Mouse (Mus musculus) MEL (cell line): ENCODE data around the gene Hsd17b14. TPM values are rescaled to one million over a fixed set of nuclear protein-coding genes. Genes with fewer than 3 reads are reported as not detected.
A peak's percentile ranks its signal among the peaks of the same experiment; 100 is the strongest.
"Not testable (repeated sequence)": the region's sequence is repeated elsewhere in the genome, so short reads cannot be mapped to it uniquely, and the experiment has no call there.

Experiments used
- DNase-seq: peaks from one replicate; pipeline ENCODE4 v3.0.0; 2011; ENCODE audit warnings: low read depth, low spot score
- H3K27ac ChIP-seq: 2 replicates; pipeline ENCODE4 v1.5.1; 2012; ENCODE audit warnings: low read depth, mild to moderate bottlenecking, control low read depth, low read length, moderate library complexity; ENCODE audit not compliant: control insufficient read depth
- H3K27me3 ChIP-seq, 2 experiments: fragments of 150-350 bp in 1 of 2; sonication (generic) in 1 of 2; 2 replicates each; pipeline ENCODE4 v1.6.1; 2012; ENCODE audit warnings: low read length in 2 of 2, mild to moderate bottlenecking in 2 of 2, improper control_type of control experiment in 1 of 2, moderate library complexity in 1 of 2; ENCODE audit not compliant: insufficient read depth in 2 of 2, control insufficient read depth in 1 of 2
- H3K36me3 ChIP-seq, 2 experiments: 2 replicates each; pipeline ENCODE4 v1.6.1; 2012 to 2014; ENCODE audit warnings: low read length in 2 of 2, improper control_type of control experiment in 1 of 2, inconsistent platforms in 1 of 2, mild to moderate bottlenecking in 1 of 2; ENCODE audit not compliant: insufficient read depth in 2 of 2, control insufficient read depth in 1 of 2
- H3K4me1 ChIP-seq, 2 experiments: fragments of 150-350 bp in 1 of 2; sonication (generic) in 1 of 2; 2 replicates each; pipeline ENCODE4 v1.6.1; 2012; ENCODE audit warnings: low read length in 2 of 2, improper control_type of control experiment in 1 of 2, mild to moderate bottlenecking in 1 of 2; ENCODE audit not compliant: insufficient read depth in 2 of 2, control insufficient read depth in 1 of 2
- H3K4me3 ChIP-seq, 2 experiments: fragments of 150-350 bp in 1 of 2; sonication (generic) in 1 of 2; 2 replicates each; pipeline ENCODE4 v1.5.1; 2012; ENCODE audit warnings: low read depth in 2 of 2, low read length in 2 of 2, mild to moderate bottlenecking in 2 of 2, moderate library complexity in 2 of 2, control low read depth in 1 of 2, improper control_type of control experiment in 1 of 2; ENCODE audit not compliant: control insufficient read depth in 1 of 2, insufficient read depth in 1 of 2
- H3K79me2 ChIP-seq: 2 replicates; pipeline ENCODE4 v1.6.1; 2012; ENCODE audit warnings: mild to moderate bottlenecking, low read length, moderate library complexity; ENCODE audit not compliant: control insufficient read depth, poor library complexity, insufficient read depth
- H3K9ac ChIP-seq: 2 replicates; pipeline ENCODE4 v1.6.1; 2012; ENCODE audit warnings: low read depth, mild to moderate bottlenecking, control low read depth, low read length, moderate library complexity; ENCODE audit not compliant: control insufficient read depth, poor library complexity, severe bottlenecking
- H3K9me3 ChIP-seq: fragments of 150-350 bp; sonication (generic); replicated peaks from 2 replicates; pipeline ENCODE4 v1.6.1; 2012; ENCODE audit warnings: mild to moderate bottlenecking, low read length, improper control_type of control experiment, moderate library complexity; ENCODE audit not compliant: insufficient read depth
- CHD2 ChIP-seq: IDR thresholded peaks from 2 replicates; pipeline ENCODE4 v1.6.1; 2011; ENCODE audit warnings: low read length, improper control_type of control experiment
- ELF1 ChIP-seq: IDR thresholded peaks from 2 replicates; pipeline ENCODE4 v1.6.1; 2014; ENCODE audit warnings: low read depth, mild to moderate bottlenecking, inconsistent platforms, low read length, improper control_type of control experiment, moderate library complexity
- EP300 ChIP-seq, 2 experiments: IDR thresholded peaks; 2 replicates each; pipeline ENCODE4 v1.6.1; 2011; ENCODE audit warnings: improper control_type of control experiment in 2 of 2, low read length in 2 of 2, low read depth in 1 of 2, mild to moderate bottlenecking in 1 of 2
- MXI1 ChIP-seq: IDR thresholded peaks from 2 replicates; pipeline ENCODE4 v1.6.1; 2011; ENCODE audit warnings: mild to moderate bottlenecking, low read depth, low read length, improper control_type of control experiment
- MYB ChIP-seq: IDR thresholded peaks from 2 replicates; pipeline ENCODE4 v1.6.1; 2011; ENCODE audit warnings: mild to moderate bottlenecking, low read depth, low read length, improper control_type of control experiment
- MYC ChIP-seq: IDR thresholded peaks from 2 replicates; pipeline ENCODE4 v1.6.1; 2011; ENCODE audit warnings: low read depth, mild to moderate bottlenecking, low read length, improper control_type of control experiment, moderate library complexity
- SIN3A ChIP-seq: IDR thresholded peaks from 2 replicates; pipeline ENCODE4 v1.6.1; 2012; ENCODE audit warnings: low read length, improper control_type of control experiment, inconsistent platforms
- TBP ChIP-seq: IDR thresholded peaks from 2 replicates; pipeline ENCODE4 v1.8.0; 2011; ENCODE audit warnings: low read depth, low read length, improper control_type of control experiment
- TCF12 ChIP-seq: IDR thresholded peaks from 2 replicates; pipeline ENCODE4 v1.6.1; 2014; ENCODE audit warnings: low read depth, mild to moderate bottlenecking, inconsistent platforms, low read length, improper control_type of control experiment, moderate library complexity
- ZKSCAN1 ChIP-seq: IDR thresholded peaks from 2 replicates; pipeline ENCODE4 v1.6.1; 2012; ENCODE audit warnings: low read depth, mild to moderate bottlenecking, inconsistent platforms, low read length, improper control_type of control experiment, moderate library complexity
- ZNF384 ChIP-seq: IDR thresholded peaks from 2 replicates; pipeline ENCODE4 v1.6.1; 2012; ENCODE audit warnings: low read depth, mild to moderate bottlenecking, inconsistent platforms, low read length, improper control_type of control experiment
- polyA plus RNA-seq, 2 experiments: library from polyadenylated mRNA; stranded (reverse) in 1 of 2; unstranded in 1 of 2; fragments of >175 nt in 1 of 2; fragments of >200 nt in 1 of 2; gene quantifications; 2 replicates each; pipeline versions ENCODE4 v1.2.1 to v1.2.4; 2012; ENCODE audit warnings: low replicate concordance in 2 of 2, low read depth in 1 of 2; ENCODE audit not compliant: insufficient read length in 2 of 2, insufficient read depth in 1 of 2, missing spikeins in 1 of 2
- total RNA-seq: library from RNA; depleted of rRNA; stranded (reverse); fragments of 300-350 nt; gene quantifications from 2 replicates; pipeline ENCODE4 v1.2.3, GENCODE M21; 2012

Gene Hsd17b14
- total and polyA plus RNA-seq, 3 experiments: 2.0 to 9.3 TPM; not detected in 1

GRCm38 (mm10) chr7:45526474-45527120, 28.1 kb upstream of the Hsd17b14 start (continued):
- peak; percentile 88 for TF ChIP-seq ZNF384
- no peak for TF ChIP-seq CHD2
- TF ChIP-seq ZKSCAN1: no peak
- TF ChIP-seq MYB: no peak
- TF ChIP-seq MXI1: no peak; the same call in 1 of the 2 replicates
- TF ChIP-seq TCF12: no peak; the same call in 1 of the 2 replicates
- no peak for TF ChIP-seq MYC
- TF ChIP-seq ELF1: no peak
- no peak for TF ChIP-seq TBP
- TF ChIP-seq, all 39 proteins: peak for 13

- Histone ChIP-seq H3K27ac (peak overlapping the region; percentile 95), H3K4me1 (peaks cover 0 to 23% of the 10 kb centered on the region in 2 experiments; a peak in 3 of 4 replicates), H3K4me3 (peak overlapping the region; percentile 59 to 95; a peak in 3 of 4 replicates), H3K9ac (peak overlapping the region; percentile 63), H3K79me2 (peaks cover 27% of the 10 kb centered on the region), H3K36me3 (peaks cover 0 to 29% of the 10 kb centered on the region in 2 experiments; a peak in 2 of 4 replicates)
- not testable (repeated sequence) for DNase-seq, H3K27me3 ChIP-seq, H3K9me3 ChIP-seq
- TF ChIP-seq TBP (peak; percentile 66), ZNF384 (peak; percentile 56; the same call in 1 of the 2 replicates)
Measured at GRCm38 (mm10) chr7:45527169-45527568, 27.5 kb upstream of the Hsd17b14 start.

GRCm38 (mm10) chr7:45529461-45529860, 25.2 kb upstream of the Hsd17b14 start:
- H3K9me3 ChIP-seq: no peaks in the 10 kb centered on the region
- peaks cover 0 to 12% of the 10 kb centered on the region in 2 experiments; a peak in 2 of 4 replicates for H3K36me3 ChIP-seq
- H3K4me1 ChIP-seq: peaks cover 0 to 15% of the 10 kb centered on the region in 2 experiments; a peak in 3 of 4 replicates
- peak; percentile 72 for DNase-seq
- peaks cover 0 to 5% of the 10 kb centered on the region in 2 experiments; a peak in 2 of 4 replicates for H3K27me3 ChIP-seq
- H3K27ac ChIP-seq: 0 out of 2 replicates have a peak overlapping the region, but pooled peaks have one; percentile 15
- peaks cover 13% of the 10 kb centered on the region for H3K79me2 ChIP-seq
- peak overlapping the region; percentile 34 to 36 for H3K4me3 ChIP-seq
- H3K9ac ChIP-seq: peak overlapping the region; percentile 68
- TF ChIP-seq ELF1 (peak; percentile 59), EP300 (IDR thresholded peaks at IDR 0.05; ENCODE audit: low read depth in 1 of 2, low read length in 2 of 2) (no peak), SIN3A (0 out of 2 replicates have a peak, but pooled peaks have one; percentile 20)
